Mouse (Mus musculus) adrenal gland (tissue): ENCODE measurements around the gene Wfdc3.

Source experiments
- intact Hi-C: fragments of 180-260 bp; cut with DNase I; formaldehyde crosslinking; loops from one replicate; pipeline ENCODE4 v1.15.1; 2025
- long read RNA-seq, 2 experiments: library from polyadenylated mRNA; unstranded; transcript quantifications; one replicate each; pipeline ENCODE4 v2.0.0; 2020; ENCODE audit warnings: borderline replicate concordance in 1 of 2; ENCODE audit not compliant: insufficient replicate concordance in 1 of 2

The Wfdc3 gene
- long read RNA-seq, experiment 1 = 0 reads
- long read RNA-seq, experiment 2 = 0 reads

DNA sequence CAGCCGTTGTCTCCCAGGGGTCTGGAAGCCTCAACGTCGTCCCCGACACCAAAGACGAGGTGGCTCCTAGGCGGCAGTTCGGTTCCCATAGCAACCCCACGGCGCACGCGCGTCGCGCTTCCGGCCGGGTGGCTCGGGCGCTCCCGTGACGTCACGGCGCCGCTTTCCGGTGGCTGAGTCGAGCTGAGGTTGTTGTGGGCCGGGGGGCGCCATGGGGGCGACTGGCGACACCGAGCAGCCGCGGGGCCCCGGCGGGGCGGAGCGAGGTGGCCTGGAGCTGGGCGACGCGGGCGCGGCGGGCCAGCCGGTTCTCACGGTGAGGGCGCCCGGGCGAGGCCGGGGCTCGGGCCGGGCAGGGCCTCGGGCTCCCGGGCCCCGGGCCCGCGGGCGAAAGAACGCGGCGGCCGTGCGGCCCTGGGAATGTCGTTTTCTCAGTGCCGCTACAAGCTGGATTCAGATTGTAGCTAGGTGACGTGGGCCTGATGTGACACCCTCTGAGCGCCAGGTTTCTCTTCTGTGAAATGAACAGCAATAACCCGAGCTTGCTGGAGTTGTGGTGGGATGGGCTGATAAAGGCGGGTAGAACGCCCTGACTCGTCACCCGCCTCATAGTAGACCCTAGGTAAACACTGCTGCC, at the start of gene Wfdc3, which contains the start of gene Dnttip1:
Gene Wfdc3 (minus strand): TSS at position 89 of the 637 bp plus-strand sequence.
Gene Dnttip1 (plus strand): TSS at position 141 of the 637 bp plus-strand sequence.
- intact Hi-C loops = loop anchor here (5.0 kb wide), 1 partner anchor 41 kb away; the partner anchor contains the start of gene Snx21

DNA sequence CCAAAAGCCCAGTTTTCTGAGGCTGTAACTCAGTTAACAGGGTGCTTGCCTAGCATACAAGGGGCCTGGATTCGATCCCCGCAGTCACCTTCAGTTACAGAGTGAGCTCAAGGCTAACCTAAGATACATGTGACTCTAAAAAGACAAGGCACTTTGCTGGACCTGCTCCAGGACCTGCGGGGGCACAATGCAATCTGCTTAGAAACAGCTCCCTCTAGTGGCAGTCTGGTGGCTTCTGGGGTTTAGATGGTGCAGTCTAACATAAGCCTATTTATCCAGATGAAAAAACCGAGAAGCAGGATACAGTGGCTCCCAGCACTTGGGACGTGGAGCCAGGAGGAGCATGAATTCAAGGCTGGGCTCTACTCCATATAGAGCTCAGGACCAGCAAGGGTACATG, 48.6 kb upstream of the Wfdc3 start:
- intact Hi-C loops = no loop called here

DNA sequence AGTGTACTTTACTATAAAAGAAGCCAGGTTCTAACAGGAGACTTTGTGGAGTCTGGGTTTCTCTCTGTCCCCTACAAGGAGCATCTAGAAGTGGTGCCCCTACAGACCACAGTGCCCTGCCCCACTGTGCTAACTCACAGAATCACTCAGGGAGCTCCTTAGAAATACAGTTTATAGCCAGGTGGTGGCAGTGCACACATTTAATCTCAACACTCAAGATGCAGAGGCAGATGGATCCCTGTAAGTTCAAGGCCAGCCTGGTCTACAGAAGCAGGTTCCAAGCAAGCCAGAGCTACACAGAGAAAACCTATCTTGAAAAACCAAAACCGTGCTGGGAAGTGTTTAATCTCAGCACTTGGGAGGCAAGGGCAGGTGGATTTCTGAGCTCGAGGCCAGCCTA, 48.0 kb upstream of the Wfdc3 start:
- intact Hi-C loops = no loop called here

DNA sequence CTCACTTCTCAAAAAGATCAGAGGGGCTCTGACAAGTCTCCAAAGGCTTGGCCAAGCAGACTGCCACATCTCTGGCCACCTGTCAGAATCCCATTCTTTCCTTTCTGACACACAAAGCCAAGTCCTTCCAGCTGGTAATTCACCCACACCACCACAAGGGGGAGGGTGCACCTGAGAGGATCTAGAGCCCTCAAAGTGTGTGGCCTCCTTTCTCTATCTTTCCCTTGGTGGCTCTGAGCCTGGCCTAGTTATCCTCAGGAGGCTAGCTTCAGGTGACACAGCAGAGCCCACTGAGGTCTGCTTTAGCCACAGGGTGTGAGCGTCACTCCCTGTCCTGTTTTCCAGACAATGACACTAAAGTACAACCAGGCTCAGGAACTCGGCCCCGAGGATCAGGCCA, 47.5 kb upstream of the Wfdc3 start:
- intact Hi-C loops = no loop called here

DNA sequence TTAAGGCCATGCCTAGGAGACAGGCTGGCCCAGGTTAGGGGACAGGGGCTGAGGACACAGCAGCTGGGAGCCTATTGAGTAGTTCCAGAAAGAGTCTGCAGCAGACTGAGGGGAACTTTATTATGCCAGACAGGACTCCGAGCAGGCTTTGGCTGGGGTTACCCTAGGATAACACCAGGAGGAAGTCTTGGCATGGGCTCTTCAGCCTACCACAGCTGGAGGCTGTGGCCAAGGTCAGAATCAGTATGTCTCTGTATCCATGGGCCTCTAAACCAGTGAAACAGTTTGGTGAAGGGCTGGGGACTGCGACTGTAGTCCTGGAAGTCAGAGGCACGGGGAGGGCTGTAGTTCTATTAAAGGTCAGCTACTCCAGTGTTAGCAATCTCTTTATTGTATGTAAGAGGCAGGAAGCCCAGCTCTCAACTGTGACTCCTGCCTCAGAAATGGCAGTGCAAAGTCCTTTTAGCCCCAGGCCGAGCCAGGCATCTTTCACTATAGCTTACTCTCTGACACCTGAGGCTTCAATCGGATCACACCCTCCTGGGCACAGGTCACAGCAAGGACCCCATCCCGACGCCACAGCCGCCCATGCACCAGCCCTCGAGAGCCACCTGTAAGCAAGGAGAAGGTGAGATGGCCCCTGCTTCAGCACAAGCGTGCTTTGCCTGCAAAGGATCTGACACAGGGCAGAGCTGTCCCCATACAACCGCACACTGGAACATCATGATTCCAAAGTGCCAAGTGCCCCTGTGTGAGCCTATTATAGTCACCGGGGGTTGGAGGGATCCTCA, 46.9 kb upstream of the Wfdc3 start:
- intact Hi-C loops = no loop called here

DNA sequence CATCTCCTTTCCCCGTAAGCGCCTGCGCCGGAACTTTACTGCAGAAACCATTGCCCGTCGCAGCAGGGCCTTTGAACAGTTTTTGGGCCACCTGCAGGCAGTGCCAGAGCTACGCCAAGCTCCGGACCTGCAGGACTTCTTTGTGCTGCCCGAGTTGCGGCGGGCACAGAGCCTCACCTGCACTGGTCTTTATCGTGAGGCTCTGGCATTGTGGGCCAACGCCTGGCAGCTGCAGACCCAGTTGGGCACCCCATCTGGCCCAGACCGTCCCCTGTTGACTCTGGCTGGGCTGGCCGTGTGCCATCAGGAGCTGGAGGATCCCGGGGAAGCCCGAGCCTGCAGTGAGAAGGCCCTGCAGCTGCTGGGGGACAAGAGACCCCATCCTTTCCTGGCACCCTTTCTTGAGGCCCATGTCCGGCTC, 46.1 kb upstream of the Wfdc3 start:
- intact Hi-C loops = no loop called here

DNA sequence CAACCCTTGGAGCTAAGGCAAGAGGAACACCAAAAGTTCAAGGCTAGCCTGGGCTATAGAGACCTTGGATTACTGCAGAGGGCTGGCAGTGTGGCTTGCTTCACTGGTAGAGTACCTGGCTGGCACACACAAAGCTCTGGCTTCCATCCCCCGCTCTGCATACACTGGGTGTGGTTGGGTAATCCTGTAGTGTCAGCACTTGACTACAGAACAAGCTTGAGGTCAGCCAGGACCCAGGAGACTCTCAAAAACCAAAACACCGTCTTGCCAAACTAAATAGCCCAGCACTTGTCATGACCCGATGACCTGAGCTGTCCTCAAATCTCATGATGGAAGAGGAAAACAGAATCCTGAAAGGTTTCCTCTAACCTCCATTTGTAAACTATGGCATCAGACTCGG, 44.7 kb upstream of the Wfdc3 start:
- intact Hi-C loops = no loop called here

DNA sequence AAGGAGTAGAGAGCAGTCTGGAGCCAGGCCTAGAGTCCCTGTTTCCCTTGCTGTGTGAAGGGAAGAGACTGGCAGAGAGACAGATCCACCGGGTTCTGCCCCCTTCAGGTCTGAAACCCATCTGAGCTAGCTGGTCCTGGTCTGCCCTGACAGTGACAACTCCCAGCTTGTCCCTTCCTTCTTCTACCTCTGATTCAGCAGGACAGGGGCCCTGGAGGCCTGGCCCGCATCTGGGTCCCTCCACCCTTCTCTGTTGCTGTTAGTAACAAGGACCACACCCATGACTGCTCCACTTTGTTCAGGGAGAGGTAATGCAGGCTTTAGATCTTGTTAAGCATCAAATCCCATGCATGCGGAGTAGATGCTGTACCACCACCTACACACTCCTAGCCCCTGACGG, 42.7 kb upstream of the Wfdc3 start:
- intact Hi-C loops = loop anchor here (5.0 kb wide), 1 partner anchor 41 kb away; the partner anchor contains the start of genes Dnttip1 and Wfdc3

DNA sequence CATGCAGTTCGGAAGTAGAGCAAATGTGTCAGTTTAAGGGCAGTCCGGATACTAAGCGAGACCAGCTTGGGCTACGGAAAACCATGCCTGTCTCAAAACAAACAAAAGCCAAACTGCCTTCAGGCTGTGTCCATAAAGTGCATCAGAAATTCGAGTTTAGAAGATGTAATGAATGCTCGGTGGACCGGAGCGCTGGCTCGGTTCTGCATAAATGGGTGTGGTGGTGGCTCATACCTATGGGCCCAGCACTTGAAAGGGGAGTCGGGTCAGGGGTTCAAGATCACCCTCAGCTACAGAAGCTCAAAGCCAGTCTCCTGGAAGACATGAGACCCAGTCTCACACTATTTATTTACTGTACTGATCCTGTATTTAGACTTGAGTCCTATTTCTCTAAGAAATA, 42.0 kb upstream of the Wfdc3 start:
- intact Hi-C loops = loop anchor here (5.0 kb wide), 1 partner anchor 40 kb away; the partner anchor contains the start of genes Dnttip1 and Wfdc3

DNA sequence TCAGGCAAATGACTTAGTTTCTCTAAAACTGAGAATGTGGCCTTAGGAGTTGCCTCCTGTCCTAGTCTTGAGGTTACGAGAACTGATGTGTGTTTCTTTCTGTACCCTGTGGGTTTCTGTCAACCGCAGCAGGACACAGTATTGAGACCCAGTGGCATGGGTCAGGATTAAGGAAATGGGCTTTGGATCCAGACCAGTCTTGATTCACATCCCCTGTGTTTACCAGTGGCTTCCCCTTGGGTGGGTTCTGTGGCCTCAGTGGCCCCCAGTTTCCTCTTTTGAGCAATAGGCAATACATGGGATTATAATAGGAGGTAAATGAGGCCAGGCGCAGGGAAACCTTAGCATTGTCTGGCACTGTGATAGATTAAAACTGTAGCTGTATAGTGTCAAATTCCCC, 41.3 kb upstream of the Wfdc3 start:
- intact Hi-C loops = loop anchor here (5.0 kb wide), 1 partner anchor 40 kb away; the partner anchor contains the start of genes Dnttip1 and Wfdc3

DNA sequence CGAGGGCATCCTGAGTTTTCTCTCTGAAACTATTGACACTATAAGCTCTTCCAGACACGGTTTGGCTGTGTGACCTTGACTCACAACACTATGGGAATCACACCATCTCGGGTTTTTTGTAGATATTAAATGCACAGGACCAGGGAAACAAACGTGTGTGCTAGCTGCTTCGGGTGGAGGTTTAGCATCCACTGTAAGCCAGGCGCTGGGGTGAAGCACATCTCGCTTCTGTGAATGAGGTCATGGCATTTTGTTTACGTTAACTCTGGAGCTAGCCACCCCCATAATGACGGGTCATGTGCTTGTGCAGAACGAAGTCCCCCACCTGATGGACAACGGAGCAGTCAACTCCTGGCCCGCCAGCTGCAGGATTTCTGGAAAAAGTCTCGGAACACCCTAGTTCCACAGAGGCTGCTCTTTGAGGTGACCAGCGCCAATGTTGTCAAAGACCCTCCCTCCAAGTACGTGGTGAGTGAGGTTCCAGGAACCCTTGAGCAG, 40.7 kb upstream of the Wfdc3 start:
- intact Hi-C loops = loop anchor here (5.0 kb wide), 1 partner anchor 39 kb away; the partner anchor contains the start of genes Dnttip1 and Wfdc3

DNA sequence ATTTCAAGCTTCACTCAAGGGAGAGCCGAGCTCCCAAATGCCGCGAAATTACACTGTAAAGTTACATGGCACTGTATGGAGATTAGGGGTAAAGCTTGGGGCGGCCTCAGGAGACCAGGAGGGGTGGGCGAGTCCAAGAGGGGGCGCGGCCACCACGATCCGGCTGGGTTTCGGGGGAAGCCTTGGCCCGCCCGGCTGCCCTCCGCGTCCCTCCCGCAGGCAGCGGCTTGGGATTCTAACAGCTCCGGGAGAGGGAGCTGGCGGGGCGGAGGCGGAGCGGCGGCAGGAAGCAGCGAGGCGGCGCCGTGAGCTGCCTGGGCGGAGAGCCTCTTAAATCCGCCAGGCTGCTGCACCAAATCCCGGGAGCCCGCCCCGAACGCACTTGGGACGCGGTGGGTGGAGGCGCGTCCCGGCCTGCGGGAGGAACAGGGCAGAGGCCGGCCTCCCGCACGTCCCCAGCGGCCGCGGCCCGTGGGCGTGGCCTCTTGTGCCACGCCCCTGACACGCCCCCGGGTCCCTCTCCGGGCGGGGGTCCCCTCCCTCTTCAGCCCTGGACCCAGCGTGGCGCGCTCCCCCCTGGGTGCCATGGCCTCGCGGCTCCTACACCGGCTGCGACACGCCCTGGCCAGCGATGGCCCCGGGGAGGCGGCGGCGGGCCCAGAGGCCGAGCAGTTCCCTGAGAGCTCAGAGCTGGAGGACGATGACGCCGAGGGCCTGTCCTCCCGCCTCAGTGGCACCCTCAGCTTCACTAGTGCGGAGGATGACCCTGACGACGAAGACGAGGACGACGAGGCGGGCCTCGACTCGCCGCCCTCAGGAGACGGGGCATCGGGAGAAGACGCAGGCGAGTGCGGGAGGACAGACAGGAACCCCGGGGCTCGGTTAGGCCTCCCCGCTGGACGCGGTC, 40.0 kb upstream of the Wfdc3 start, which contains the start of gene Snx21:
Gene Snx21 (plus strand): TSS at position 343 of the 907 bp plus-strand sequence.
- intact Hi-C loops = loop anchor here (5.0 kb wide), 1 partner anchor 38 kb away; the partner anchor contains the start of genes Dnttip1 and Wfdc3

DNA sequence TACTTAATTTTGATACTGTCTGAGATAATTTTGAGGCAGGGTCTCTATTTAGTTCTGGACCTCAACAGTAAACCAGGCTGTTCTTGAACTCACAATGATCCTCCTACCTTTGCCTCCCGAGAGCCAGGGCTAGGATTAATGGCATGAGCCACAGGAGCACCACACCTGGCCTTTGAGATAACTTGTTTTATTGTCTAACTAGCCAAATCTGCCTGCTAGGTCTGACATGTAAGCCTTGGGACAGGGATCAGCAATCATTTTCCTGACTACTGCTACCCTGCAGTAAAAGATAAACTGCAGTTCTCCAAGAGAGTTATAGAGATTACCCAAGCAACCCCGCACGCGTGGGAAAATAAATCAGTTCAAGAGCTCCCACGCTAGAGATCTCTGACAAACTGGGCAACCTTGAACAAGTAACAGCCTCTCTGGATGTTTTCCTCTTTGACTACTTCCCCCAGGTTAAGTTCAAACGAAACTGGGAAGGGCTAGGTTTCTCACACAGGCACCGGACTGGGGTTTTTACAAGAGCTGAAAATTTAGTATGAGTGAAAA, 39.2 kb upstream of the Wfdc3 start:
- intact Hi-C loops = loop anchor here (5.0 kb wide), 1 partner anchor 38 kb away; the partner anchor contains the start of genes Dnttip1 and Wfdc3

DNA sequence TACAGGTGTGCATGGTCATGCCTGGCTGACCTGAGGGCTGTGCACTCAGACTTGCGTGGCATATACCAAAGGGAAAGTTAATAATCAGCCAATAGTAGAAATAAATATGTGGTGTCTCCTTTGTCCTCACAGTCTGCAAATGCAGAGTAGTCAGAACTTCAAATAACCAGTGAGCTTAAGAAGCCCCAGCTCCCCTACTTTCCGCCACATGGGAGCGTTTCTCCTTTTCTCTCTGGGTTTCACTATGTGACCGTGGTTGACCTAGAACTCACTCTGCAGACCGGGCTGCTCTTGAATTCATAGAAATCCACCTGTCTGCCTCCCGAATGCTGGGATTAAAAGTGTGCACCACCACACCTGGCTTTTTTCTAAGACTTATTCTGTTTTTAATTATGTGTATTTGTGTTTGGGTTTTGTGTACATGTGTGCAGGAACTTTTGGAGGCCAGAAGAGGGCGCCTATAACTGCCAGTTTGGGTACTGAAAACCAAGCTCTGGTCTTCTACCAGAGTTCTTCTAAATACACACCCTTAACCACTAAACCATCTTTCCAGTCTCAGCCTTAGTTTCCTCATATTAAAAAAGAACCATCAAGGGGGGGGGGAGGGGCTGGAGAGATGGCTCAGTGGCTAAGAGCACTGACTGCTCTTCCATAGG, 38.3 kb upstream of the Wfdc3 start:
- intact Hi-C loops = no loop called here

DNA sequence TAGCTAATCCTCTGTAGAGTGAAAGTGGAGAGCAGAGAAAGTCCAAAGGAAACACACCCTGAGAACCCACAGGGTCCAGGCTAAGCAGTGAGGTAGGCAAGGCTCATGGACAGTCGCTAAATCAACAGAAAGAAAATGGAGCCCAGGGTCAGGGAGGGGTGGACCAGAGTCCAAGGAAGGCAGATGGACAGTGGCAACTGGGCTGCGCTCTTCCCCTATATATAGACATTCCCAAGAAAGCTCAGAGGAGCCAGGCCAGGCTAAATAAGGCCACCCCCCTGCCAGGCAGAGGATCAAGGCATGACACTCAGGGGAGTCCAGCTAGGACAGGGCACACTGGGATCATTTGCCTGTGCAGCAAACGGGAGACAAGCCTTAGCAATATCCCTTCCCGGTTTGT, 36.1 kb upstream of the Wfdc3 start:
- intact Hi-C loops = no loop called here

DNA sequence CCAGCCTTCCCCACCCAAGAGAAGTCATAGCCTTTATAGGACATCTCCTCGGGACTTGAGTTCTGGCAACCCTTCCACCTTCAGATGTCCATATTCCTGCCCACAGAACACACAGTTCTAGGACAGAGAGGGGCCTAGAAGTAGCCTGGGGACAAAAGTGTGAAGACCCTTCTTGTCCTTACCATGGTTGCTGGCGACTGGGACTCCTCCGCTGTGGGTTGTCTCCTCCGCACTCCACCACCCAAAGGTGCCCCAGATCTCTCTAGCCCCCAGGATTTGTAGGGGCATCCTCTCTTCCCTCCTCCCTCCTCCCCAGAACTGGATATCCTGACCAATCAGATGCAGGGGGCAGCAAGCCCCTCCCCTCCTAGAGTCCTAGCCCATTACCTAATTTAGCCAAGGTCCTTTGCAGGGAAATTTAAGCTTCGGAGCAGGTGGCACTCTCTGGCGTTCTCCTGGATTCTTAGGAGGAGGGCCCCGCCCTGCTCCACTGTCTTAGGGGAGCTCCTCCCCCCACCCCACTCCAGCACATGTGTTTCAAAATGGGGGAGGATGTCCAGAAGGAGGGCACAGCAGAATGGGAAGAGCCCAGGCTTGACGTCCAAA, 33.9 kb upstream of the Wfdc3 start, which contains the start of gene Tnnc2:
Gene Tnnc2 (minus strand): TSS at position 487 of the 606 bp plus-strand sequence.
- intact Hi-C loops = no loop called here

DNA sequence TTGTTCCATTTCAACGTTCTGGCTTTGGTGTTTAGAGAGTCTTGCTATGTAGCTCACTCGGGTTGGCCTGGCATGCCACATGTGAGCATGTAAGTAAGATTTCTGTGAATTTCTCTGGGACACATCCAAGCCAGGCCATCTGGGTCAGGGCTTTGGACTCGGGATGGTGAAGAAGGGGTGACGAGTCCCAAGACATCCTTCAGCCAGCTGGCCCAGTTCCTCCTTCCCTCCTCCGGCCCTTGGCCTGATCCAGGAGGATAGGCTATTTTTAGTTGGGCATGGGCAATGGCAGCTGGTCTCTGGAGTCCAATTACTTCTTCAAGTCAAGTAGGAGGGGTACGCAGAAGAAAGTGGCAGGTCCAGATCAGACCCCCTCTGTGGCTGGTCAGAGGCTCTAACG, 33.1 kb upstream of the Wfdc3 start:
- intact Hi-C loops = no loop called here

DNA sequence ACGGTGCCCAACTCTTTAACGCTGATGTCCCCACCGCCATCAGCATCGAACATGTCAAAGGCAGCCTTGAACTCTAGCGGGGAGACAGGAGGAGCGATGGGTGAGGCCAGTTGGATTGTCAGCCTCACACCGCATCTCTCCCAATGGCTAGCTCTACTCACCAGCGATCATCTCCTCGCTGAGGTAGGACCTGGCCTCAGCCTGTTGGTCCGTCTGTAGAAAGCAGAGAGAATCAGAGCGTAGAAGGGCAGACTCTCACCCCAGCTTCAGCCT, 32.2 kb upstream of the Wfdc3 start:
- intact Hi-C loops = no loop called here

DNA sequence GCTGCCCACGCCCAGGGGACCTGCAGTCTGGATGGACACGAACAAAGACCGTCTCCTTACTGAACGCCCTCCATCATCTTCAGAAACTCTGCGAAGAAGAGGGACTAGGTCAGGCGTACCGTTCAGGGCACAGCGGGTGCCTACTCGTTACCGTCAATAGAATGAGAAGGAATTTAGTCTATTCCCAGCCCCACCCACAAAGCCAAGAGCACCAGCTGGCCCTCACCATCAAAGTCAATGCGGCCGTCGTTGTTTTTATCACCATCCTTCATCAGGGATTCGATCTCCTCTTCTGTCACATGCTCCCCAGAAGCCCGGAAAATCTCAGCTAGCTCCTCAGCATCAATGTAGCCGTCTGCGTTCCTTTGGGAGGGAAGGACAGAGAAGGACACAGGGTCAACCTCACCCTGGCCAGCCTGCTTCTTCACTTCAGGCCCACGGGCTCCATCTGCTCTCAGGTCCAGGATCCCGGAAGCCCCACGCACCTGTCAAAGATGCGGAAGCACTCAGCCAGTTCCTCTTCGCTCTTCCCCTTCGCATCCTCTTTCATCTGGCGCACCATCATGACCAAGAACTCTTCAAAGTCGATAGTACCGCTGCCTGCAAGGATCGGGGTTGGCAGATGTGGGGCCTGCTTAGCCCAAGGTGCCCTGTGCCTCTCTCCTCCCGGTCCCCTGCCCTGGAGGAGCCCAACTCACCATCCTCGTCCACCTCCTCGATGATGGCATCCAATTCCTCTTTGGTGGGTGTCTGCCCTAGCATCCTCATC, 31.7 kb upstream of the Wfdc3 start:
- intact Hi-C loops = no loop called here
